Comparison of ENCODE assay signal across 9 mouse cellular contexts in the genomic region with DNA sequence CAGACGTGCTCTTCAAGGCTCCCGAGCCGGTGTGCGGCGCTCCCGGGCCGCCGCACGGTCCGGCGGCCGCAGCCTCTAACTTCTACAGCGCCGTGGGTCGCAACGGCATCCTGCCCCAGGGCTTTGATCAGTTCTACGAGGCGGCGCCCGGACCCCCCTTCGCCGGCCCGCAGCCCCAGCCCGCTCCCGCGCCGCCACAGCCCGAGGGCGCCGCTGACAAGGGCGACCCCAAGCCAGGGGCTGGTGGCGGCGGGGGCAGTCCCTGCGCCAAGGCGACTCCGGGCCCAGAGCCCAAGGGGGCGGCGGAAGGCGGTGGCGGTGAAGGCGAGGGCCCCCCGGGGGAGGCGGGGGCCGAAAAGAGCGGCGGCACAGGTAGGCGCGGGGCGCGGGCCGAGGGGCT. TPM values are rescaled to one million over a fixed set of nuclear protein-coding genes. Genes with fewer than 3 reads are reported as not detected.
DNase-seq lines count a peak whose midpoint lies in the region; ATAC-seq lines count a peak whose summit lies in the region.
"Had no signal": no experiment of that assay in that cellular context is flagged by ENCODE, and none has a peak within 500 bp of the region (broad histone marks: within the 10 kb centered on the region; RNA-seq: fewer than 3 reads in every experiment).

No protein-coding gene starts in this region.

- peak overlapping the region; percentile 63 for H3K4me3 ChIP-seq in kidney, embryonic 16.5 days (ENCODE audit: low read length)
- H3K4me3 ChIP-seq in forebrain, embryonic 12.5 days (replicated peaks), result peak overlapping the region; percentile 25
- peak overlapping the region; percentile 41 for H3K4me3 ChIP-seq in neural tube, embryonic 11.5 days (ENCODE audit: low read depth, low read length)

- H3K9ac ChIP-seq in kidney, embryonic 16.5 days (replicated peaks; ENCODE audit: low read length), result peak overlapping the region; percentile 89
- no peak overlapping the region for H3K9ac ChIP-seq in forebrain, embryonic 12.5 days
- peak overlapping the region; percentile 70 for H3K9ac ChIP-seq in neural tube, embryonic 11.5 days (ENCODE audit: low read length)

- peaks cover 9% of the 10 kb centered on the region; the same call in 1 of the 2 replicates for H3K27me3 ChIP-seq in kidney, embryonic 16.5 days (ENCODE audit: insufficient read depth, low read length)
- H3K27me3 ChIP-seq in forebrain, embryonic 12.5 days, result peaks cover 95% of the 10 kb centered on the region
- H3K27me3 ChIP-seq in neural tube, embryonic 11.5 days (ENCODE audit: control insufficient read depth, insufficient read depth, low read length), result peaks cover 98% of the 10 kb centered on the region

- no peak for ATAC-seq in kidney, embryonic 16.5 days (ENCODE audit: low FRiP score, low TSS enrichment)
- ATAC-seq in forebrain, embryonic 12.5 days (ENCODE audit: low FRiP score), result no peak
- no peak for ATAC-seq in neural tube, embryonic 11.5 days (ENCODE audit: insufficient read depth, low FRiP score, low TSS enrichment)

- H3K9me3 ChIP-seq in kidney, embryonic 16.5 days (ENCODE audit: low read length), result no peaks in the 10 kb centered on the region
- no peaks in the 10 kb centered on the region for H3K9me3 ChIP-seq in forebrain, embryonic 12.5 days
- no peaks in the 10 kb centered on the region for H3K9me3 ChIP-seq in neural tube, embryonic 11.5 days (ENCODE audit: control insufficient read depth, low read length)

- WGBS in kidney, embryonic 16.5 days, result under 1% methylated on average over 45 of the region's 51 CpGs
- 2% methylated on average over 43 of the region's 51 CpGs for WGBS in forebrain, embryonic 12.5 days
- under 1% methylated on average over 29 of the region's 51 CpGs for WGBS in neural tube, embryonic 11.5 days

- DNase-seq in kidney, adult 8-10 months, result no peak
- DNase-seq in kidney, postnatal 14 days, result peak; percentile 33
- DNase-seq in neural tube, embryonic 11.5 days (ENCODE audit: low spot score), result peak; percentile 29
- no peak for DNase-seq in cerebellum, postnatal 25 days
- DNase-seq in layer of hippocampus, postnatal 36 days, result no peak
- DNase-seq in frontal cortex, postnatal 10 days (ENCODE audit: low spot score in 2 of 2), result no peak

- H3K4me1 ChIP-seq in kidney, embryonic 16.5 days (ENCODE audit: insufficient read depth, low read length), result peaks cover 12% of the 10 kb centered on the region
- H3K4me1 ChIP-seq in forebrain, embryonic 12.5 days, result peaks cover 13% of the 10 kb centered on the region
- no peaks in the 10 kb centered on the region for H3K4me1 ChIP-seq in neural tube, embryonic 11.5 days (ENCODE audit: control insufficient read depth, insufficient read depth, low read length)

- peak overlapping the region; percentile 92 for H3K27ac ChIP-seq in kidney, embryonic 16.5 days (ENCODE audit: low read length)
- H3K27ac ChIP-seq in forebrain, embryonic 12.5 days, result no peak overlapping the region
- H3K27ac ChIP-seq in neural tube, embryonic 11.5 days (ENCODE audit: low read depth, low read length), result 0 out of 2 replicates have a peak overlapping the region, but pooled peaks have one; percentile 39

- peak overlapping the region; percentile 61 for H3K4me2 ChIP-seq in kidney, embryonic 16.5 days (replicated peaks; ENCODE audit: low read depth, low read length)
- H3K4me2 ChIP-seq in forebrain, embryonic 12.5 days, result peak overlapping the region; percentile 8
- H3K4me2 ChIP-seq in neural tube, embryonic 11.5 days (ENCODE audit: low read depth), result peak overlapping the region; percentile 32

- H3K36me3 ChIP-seq in kidney, embryonic 16.5 days (ENCODE audit: insufficient read depth, low read length), result no peaks in the 10 kb centered on the region
- no peaks in the 10 kb centered on the region for H3K36me3 ChIP-seq in forebrain, embryonic 12.5 days (replicated peaks)
- no peaks in the 10 kb centered on the region for H3K36me3 ChIP-seq in neural tube, embryonic 11.5 days (ENCODE audit: control insufficient read depth, insufficient read depth, low read length)

RNA-seq across cellular contexts. Expression of gene Hoxd11, which starts 3.4 kb away (rescaled TPM):
- 13.9 and 17.9 TPM in 2 replicates for polyA plus RNA-seq in kidney, embryonic 16.5 days (2015; fragmentation: Nextera tagmentation; extraction: Ambion mirVana)
- not detected in 2 replicates for polyA plus RNA-seq in forebrain, embryonic 12.5 days (2016; fragmentation: Nextera tagmentation; extraction: Ambion mirVana)
- polyA plus RNA-seq in neural tube, embryonic 11.5 days (2014; fragmentation: Nextera tagmentation; extraction: Ambion mirVana), result 8.1 and 8.5 TPM in 2 replicates
- not detected for total RNA-seq in layer of hippocampus, postnatal 36 days (2021)
- total RNA-seq: left cerebral cortex, postnatal 25 days had no signal

RNA-seq across cellular contexts. Expression of gene Hoxd12, which starts 8.0 kb away (rescaled TPM):
- 4.5 and 4.7 TPM in 2 replicates for polyA plus RNA-seq in kidney, embryonic 16.5 days (2015; fragmentation: Nextera tagmentation; extraction: Ambion mirVana)
- polyA plus RNA-seq in forebrain, embryonic 12.5 days (2016; fragmentation: Nextera tagmentation; extraction: Ambion mirVana), result not detected in 2 replicates
- 2.1 TPM in 2 replicates for polyA plus RNA-seq in neural tube, embryonic 11.5 days (2014; fragmentation: Nextera tagmentation; extraction: Ambion mirVana)
- total RNA-seq in layer of hippocampus, postnatal 36 days (2021), result not detected
- total RNA-seq: left cerebral cortex, postnatal 25 days had no signal

RNA-seq across cellular contexts. Expression of gene Hoxd10, which starts 8.9 kb away (rescaled TPM):
- 33.5 and 38.5 TPM in 2 replicates for polyA plus RNA-seq in kidney, embryonic 16.5 days (2015; fragmentation: Nextera tagmentation; extraction: Ambion mirVana)
- not detected in 2 replicates for polyA plus RNA-seq in forebrain, embryonic 12.5 days (2016; fragmentation: Nextera tagmentation; extraction: Ambion mirVana)
- 28.1 and 29.3 TPM in 2 replicates for polyA plus RNA-seq in neural tube, embryonic 11.5 days (2014; fragmentation: Nextera tagmentation; extraction: Ambion mirVana)
- not detected for total RNA-seq in layer of hippocampus, postnatal 36 days (2021)
- total RNA-seq: left cerebral cortex, postnatal 25 days had no signal

RNA-seq across cellular contexts. Expression of gene Hoxd13, which starts 14.7 kb away (rescaled TPM):
- polyA plus RNA-seq in kidney, embryonic 16.5 days (2015; fragmentation: Nextera tagmentation; extraction: Ambion mirVana), result 0.24 and 0.36 TPM in 2 replicates
- not detected in 2 replicates for polyA plus RNA-seq in forebrain, embryonic 12.5 days (2016; fragmentation: Nextera tagmentation; extraction: Ambion mirVana)
- polyA plus RNA-seq in neural tube, embryonic 11.5 days (2014; fragmentation: Nextera tagmentation; extraction: Ambion mirVana), result 0.41 and 1.0 TPM in 2 replicates
- total RNA-seq in layer of hippocampus, postnatal 36 days (2021), result not detected
- total RNA-seq: left cerebral cortex, postnatal 25 days had no signal

RNA-seq across cellular contexts. Expression of gene Hoxd9, which starts 14.7 kb away (rescaled TPM):
- polyA plus RNA-seq in kidney, embryonic 16.5 days (2015; fragmentation: Nextera tagmentation; extraction: Ambion mirVana), result 38.2 and 38.4 TPM in 2 replicates
- not detected in 2 replicates for polyA plus RNA-seq in forebrain, embryonic 12.5 days (2016; fragmentation: Nextera tagmentation; extraction: Ambion mirVana)
- 14.3 and 17.3 TPM in 2 replicates for polyA plus RNA-seq in neural tube, embryonic 11.5 days (2014; fragmentation: Nextera tagmentation; extraction: Ambion mirVana)
- not detected for total RNA-seq in layer of hippocampus, postnatal 36 days (2021)
- total RNA-seq: left cerebral cortex, postnatal 25 days had no signal

Comparison
In these comparisons a context has a peak if more than half of its experiments do, and no peak if none do; other contexts are left out.
1. DNase-seq: peak in kidney, postnatal 14 days (single experiment) and neural tube, embryonic 11.5 days (single experiment); none in kidney, adult 8-10 months (0 of 2), cerebellum, postnatal 25 days (0 of 2), layer of hippocampus, postnatal 36 days (0 of 2) and frontal cortex, postnatal 10 days (0 of 2).
2. H3K4me2 ChIP-seq: peak in every context shown above with its lines; median percentile 61 in kidney, embryonic 16.5 days; 32 in neural tube, embryonic 11.5 days; 8 in forebrain, embryonic 12.5 days.
3. RNA of gene Hoxd10, which starts 8.9 kb away (polyA plus RNA-seq): 33.5 to 38.5 TPM in kidney, embryonic 16.5 days and 28.1 to 29.3 TPM in neural tube, embryonic 11.5 days; not detected in forebrain, embryonic 12.5 days; every median in the first group is over 10 times any median in the second.
4. Peak in every context shown above with its lines, with median percentiles within 50 percentile points of each other: H3K4me3 ChIP-seq.